Mouse (Mus musculus) colon, adult 2 months (tissue): ENCODE results near the gene Slc22a8. TPM values are rescaled to one million over a fixed set of nuclear protein-coding genes. Genes with fewer than 3 reads are reported as not detected.

ENCODE experiments used
- polyA plus RNA-seq: library from polyadenylated mRNA; depleted of rRNA; stranded (reverse); fragments of >200 nt; gene quantifications from 2 replicates; pipeline ENCODE4 v1.2.3, GENCODE M21; 2012; rRNA removed

The Slc22a8 gene
- not detected in 2 replicates for polyA plus RNA-seq

GRCm38 (mm10) chr19:8590954-8591353 lies at the start of gene Slc22a8:
Slc22a8 (plus strand) TSS chr19:8591254.

GRCm38 (mm10) chr19:8617904-8618303 lies 26.9 kb downstream of the Slc22a8 start, which contains the start of gene Slc22a6:
Slc22a6 (plus strand) TSS chr19:8618039.

Other genes starting within 250 kb of the Slc22a8 start
- gene Slc22a30, start 186.1 kb upstream of the Slc22a8 start, polyA plus RNA-seq, result not detected in 2 replicates
- not detected in 2 replicates for gene Slc22a6, start 26.8 kb downstream of the Slc22a8 start, polyA plus RNA-seq
- gene Chrm1, start 72.5 kb downstream of the Slc22a8 start, polyA plus RNA-seq, result 8.6 and 12.4 TPM in 2 replicates
- 77.3 and 84.0 TPM in 2 replicates for gene Slc3a2, start 132.1 kb downstream of the Slc22a8 start, polyA plus RNA-seq
- gene Wdr74, start 144.6 kb downstream of the Slc22a8 start, polyA plus RNA-seq, result 23.1 and 24.6 TPM in 2 replicates
- gene 1700092M07Rik, start 149.5 kb downstream of the Slc22a8 start, polyA plus RNA-seq, result not detected in 2 replicates
- gene Stx5a, start 150.2 kb downstream of the Slc22a8 start, polyA plus RNA-seq, result 76.8 and 84.3 TPM in 2 replicates
- gene Nxf1, start 165.8 kb downstream of the Slc22a8 start, polyA plus RNA-seq, result 46.2 and 48.5 TPM in 2 replicates
- gene Tmem223, start 179.7 kb downstream of the Slc22a8 start, polyA plus RNA-seq, result 138 and 175 TPM in 2 replicates
- gene Tmem179b, start 183.2 kb downstream of the Slc22a8 start, polyA plus RNA-seq, result 72.7 and 126 TPM in 2 replicates
- 9.5 and 9.9 TPM in 2 replicates for gene Taf6l, start 195.2 kb downstream of the Slc22a8 start, polyA plus RNA-seq
- gene Polr2g, start 207.3 kb downstream of the Slc22a8 start, polyA plus RNA-seq, result 17.4 and 20.0 TPM in 2 replicates
- 1.6 and 1.9 TPM in 2 replicates for gene Zbtb3, start 211.3 kb downstream of the Slc22a8 start, polyA plus RNA-seq
- gene Ttc9c, start 228.1 kb downstream of the Slc22a8 start, polyA plus RNA-seq, result 9.8 and 12.1 TPM in 2 replicates
- gene Hnrnpul2, start 228.8 kb downstream of the Slc22a8 start, polyA plus RNA-seq, result 23.2 and 24.4 TPM in 2 replicates
- gene AC129217.1, start 238.5 kb downstream of the Slc22a8 start, polyA plus RNA-seq, result 2.4 and 6.1 TPM in 2 replicates
- gene Bscl2, start 246.2 kb downstream of the Slc22a8 start, polyA plus RNA-seq, result 125 and 157 TPM in 2 replicates
- 2.1 and 2.8 TPM in 2 replicates for gene Gng3, start 247.9 kb downstream of the Slc22a8 start, polyA plus RNA-seq